Mouse (Mus musculus) ES-E14 (cell line): ENCODE data around the gene Exoc6.

ENCODE experiments used
- CHD2 ChIP-seq: IDR thresholded peaks from 2 replicates; pipeline ENCODE4 v1.6.1; 2014; ENCODE audit warnings: mild to moderate bottlenecking, low read depth, low read length, inconsistent platforms
- HCFC1 ChIP-seq: IDR thresholded peaks from 2 replicates; pipeline ENCODE4 v1.6.1; 2012; ENCODE audit warnings: low read length, inconsistent platforms, borderline replicate concordance; ENCODE audit not compliant: insufficient read depth
- MAFK ChIP-seq: IDR thresholded peaks from 2 replicates; pipeline ENCODE4 v1.6.1; 2014; ENCODE audit warnings: mild to moderate bottlenecking, low read depth, low read length, inconsistent platforms; ENCODE audit not compliant: insufficient read depth
- ZC3H11A ChIP-seq: IDR thresholded peaks from 2 replicates; pipeline ENCODE4 v1.6.1; 2012; ENCODE audit warnings: low read depth, mild to moderate bottlenecking, inconsistent platforms, low read length, borderline replicate concordance
- ZNF384 ChIP-seq: IDR thresholded peaks from 2 replicates; pipeline ENCODE4 v1.6.1; 2012; ENCODE audit warnings: low read depth, low read length, inconsistent platforms

GRCm38 (mm10) chr19:37536426-37536825 lies 13.8 kb upstream of the Exoc6 start:
- no peak for TF ChIP-seq CHD2
- no peak for TF ChIP-seq HCFC1
- TF ChIP-seq ZC3H11A, result no peak
- TF ChIP-seq MAFK, result no peak
- TF ChIP-seq ZNF384, result no peak
